Mouse (Mus musculus) gastrocnemius, postnatal 10 days (tissue): ENCODE data around the gene Cfap46. TPM values are rescaled to one million over a fixed set of nuclear protein-coding genes. Genes with fewer than 3 reads are reported as not detected.

Experiments
- DNase-seq: peaks from one replicate; pipeline ENCODE4 v3.0.0; 2021; ENCODE audit warnings: mixed read lengths
- long read RNA-seq, 2 experiments: library from polyadenylated mRNA; stranded (forward); transcript quantifications; one replicate each; pipeline ENCODE4 v2.0.0; 2021
- total RNA-seq, 2 experiments: library from RNA; stranded (reverse); gene quantifications; 2 replicates each; pipeline ENCODE4 v1.2.3; 2021

The Cfap46 gene
- total RNA-seq: under 1 TPM in 1 of 2 experiments, not detected in 1; 0.09 TPM
- long read RNA-seq, experiment 1: 0 reads
- long read RNA-seq, experiment 2: 0 reads

DNA sequence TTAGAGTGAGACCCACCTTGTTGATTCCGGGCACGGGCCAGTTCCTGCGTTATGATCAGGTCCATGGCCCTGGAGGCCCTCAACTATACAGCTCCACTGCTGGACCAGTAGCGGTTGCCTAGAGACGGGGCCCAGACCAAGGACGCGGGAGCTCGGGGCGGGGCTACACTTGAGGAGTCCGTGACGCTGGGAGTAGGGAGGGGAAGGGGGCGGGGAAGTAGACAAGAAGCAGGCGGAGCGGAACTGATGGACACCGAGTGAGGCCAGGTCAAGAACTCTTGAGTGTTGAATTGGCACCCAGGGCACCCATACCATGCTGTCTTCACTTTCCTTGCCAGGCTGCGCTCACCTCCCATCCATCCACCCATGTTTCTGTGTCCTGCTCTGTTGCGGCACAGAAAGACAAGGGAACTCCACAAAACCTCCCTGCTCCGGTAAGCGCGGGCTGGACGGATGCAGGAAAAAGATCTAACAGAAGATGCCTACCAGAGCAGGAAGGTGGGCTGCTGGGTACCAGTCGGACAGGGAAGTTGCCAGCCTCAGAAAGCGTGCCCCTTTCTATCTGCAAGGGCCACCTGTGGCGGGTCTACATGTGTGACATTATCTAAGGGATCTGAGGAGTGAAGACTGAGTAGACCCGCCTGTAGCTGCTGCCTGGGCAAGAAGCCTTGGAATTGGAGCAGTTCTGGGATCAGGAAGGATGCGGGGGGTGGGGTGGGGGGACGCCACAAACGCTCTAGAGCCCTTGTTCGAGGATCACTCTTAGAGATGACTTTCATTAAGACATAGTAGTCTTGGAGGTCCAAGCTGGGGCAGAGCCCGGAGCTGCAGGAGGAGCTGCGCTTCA, at the start of gene Cfap46:
TSS of gene Cfap46 (minus strand) at position 112 of the 847 bp plus-strand sequence.
- peak; percentile 78 for DNase-seq

DNA sequence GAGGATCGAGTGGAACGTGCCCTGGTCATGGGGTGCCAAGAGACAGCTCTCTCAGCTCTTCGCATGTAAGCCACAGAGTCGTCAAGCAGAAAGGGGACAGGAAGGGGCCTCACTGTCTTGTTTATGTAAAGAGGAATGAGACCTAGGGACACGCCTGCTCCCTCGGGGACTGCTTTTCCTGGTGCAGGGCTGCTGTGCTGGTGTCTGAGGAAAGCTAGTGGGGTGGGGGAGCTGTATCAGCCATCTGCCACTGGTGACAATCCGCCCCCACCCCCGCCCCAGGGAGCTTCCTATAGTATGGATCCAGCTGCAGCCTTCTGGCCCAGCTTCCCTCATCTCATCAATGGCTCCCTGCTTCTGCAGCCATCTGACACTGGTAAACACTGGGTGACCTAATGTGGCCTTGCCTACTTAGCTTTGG, 47.7 kb upstream of the Cfap46 start:
- no peak for DNase-seq

GRCm38 (mm10) chr7:139727072-139727471, 43.5 kb upstream of the Cfap46 start:
- DNase-seq: no peak

DNA sequence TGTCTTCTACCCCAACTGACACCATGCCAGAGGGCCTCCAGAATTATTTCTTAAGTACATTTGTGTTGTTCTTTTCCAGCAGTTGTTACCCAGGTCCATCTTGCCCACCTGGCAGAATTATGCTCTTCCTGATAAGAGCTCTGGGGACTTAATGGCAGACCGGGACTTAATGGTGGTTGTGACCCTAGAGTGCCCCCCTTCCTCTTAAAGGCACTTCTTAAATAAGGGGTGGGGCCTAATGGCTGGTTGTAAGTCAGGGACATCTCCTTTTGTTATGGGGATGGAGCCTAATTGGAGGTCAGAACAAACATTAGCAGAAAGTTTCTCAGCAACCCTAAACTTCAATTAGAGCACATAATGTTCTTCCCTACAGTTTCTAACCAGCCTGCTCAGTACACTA, 42.0 kb upstream of the Cfap46 start:
- no peak for DNase-seq

GRCm38 (mm10) chr7:139723986-139724385, 40.4 kb upstream of the Cfap46 start:
- DNase-seq: no peak

GRCm38 (mm10) chr7:139721196-139721595, 37.6 kb upstream of the Cfap46 start:
- DNase-seq: no peak

DNA sequence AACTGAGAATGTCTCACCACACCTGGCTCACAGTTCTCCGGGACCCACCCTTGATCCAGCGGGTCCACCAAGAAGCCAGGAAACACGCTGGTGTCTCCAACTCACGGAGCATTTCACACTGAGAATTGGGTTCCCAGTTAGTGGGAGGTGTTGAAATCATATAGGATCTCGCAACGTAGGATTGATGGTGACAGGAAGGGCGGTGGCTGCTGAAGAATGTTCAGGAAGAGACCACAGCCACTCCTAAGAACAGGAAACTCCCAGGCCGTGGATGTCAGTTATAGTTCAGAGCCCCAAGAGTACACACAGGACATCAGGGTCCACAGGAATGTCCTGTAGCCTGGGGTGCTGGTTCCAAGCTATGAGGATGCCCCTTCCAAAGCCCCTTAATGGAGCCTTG, 34.2 kb upstream of the Cfap46 start:
- DNase-seq: no peak

GRCm38 (mm10) chr7:139711821-139712220, 28.2 kb upstream of the Cfap46 start:
- DNase-seq: no peak

DNA sequence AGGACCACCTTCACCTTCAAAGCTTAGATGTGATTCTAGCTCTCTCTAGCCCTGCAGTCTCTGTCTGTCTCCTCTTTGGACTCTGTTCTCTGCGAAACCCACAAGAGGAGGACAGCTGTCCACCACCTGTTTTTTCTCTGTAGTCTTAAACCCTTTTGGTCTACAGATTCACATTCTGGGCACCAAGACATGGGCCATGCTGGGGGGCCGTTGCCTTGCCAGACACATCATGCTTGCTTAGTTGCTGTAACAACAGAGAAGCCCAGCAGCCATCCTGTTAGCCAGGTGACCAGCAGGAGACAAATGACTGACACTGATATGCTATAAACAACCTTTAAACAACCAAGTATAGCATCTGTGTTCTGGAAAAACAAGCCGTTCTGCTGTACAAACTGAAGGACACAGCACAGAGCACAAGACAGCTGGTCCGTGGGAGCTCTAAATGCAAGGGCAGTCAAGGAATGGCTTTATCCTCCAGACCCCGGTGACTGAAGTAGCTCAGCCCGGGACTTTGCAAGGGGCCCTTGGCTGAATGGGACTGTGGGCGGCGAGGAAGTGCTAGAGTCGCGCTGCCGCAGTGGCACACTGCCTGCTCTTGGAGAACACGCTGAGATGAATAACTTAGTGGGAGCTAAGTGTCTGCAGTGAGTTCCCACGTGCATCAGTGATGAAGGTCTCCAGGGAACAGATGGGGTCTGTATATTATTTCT, 22.9 kb upstream of the Cfap46 start:
- no peak for DNase-seq

- no peak for DNase-seq
Observed at GRCm38 (mm10) chr7:139705781-139706180, 22.2 kb upstream of the Cfap46 start.

- DNase-seq: no peak
Observed at GRCm38 (mm10) chr7:139705081-139705480, 21.5 kb upstream of the Cfap46 start.

- no peak for DNase-seq
Observed at GRCm38 (mm10) chr7:139703826-139704199, 20.2 kb upstream of the Cfap46 start.

- DNase-seq: peak; percentile 89
Observed at GRCm38 (mm10) chr7:139703146-139703825, 19.7 kb upstream of the Cfap46 start.

DNA sequence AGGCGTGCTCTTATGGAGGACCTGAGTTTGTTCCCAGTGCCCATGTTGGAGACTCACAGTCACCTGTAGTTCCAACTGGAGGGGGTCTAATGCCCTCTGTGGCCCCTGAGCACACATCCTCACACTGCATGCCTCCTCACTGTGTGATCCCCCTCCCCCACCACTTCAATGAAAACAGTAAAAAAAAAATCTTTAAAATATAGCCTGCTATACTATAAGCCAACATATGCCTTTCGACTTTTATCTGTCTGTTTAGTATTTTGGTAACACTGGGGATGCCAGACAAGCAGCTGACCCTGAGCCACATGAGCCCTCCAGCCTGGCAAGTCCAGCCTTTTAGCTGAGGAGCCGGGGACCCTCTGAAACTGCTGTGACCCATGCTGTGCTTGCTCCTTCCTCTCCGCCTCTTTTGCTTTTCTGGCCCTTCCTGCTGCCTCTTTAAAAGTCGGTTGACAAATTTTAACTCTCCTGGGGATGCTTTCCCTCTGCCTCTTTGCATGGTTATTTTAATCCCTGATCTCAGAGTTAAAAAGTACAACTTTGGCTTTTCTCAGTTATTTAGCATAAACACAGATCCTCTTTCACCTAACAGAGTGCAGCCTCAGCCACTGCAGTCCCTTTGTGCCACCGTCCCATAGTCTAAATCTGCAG, 18.2 kb upstream of the Cfap46 start:
- DNase-seq: no peak

- no peak for DNase-seq
Observed at GRCm38 (mm10) chr7:139692641-139693294, 9.2 kb upstream of the Cfap46 start.

- no peak for DNase-seq
Observed at GRCm38 (mm10) chr7:139692211-139692610, 8.6 kb upstream of the Cfap46 start.

- no peak for DNase-seq
Observed at GRCm38 (mm10) chr7:139685336-139685735, 1.7 kb upstream of the Cfap46 start.

DNA sequence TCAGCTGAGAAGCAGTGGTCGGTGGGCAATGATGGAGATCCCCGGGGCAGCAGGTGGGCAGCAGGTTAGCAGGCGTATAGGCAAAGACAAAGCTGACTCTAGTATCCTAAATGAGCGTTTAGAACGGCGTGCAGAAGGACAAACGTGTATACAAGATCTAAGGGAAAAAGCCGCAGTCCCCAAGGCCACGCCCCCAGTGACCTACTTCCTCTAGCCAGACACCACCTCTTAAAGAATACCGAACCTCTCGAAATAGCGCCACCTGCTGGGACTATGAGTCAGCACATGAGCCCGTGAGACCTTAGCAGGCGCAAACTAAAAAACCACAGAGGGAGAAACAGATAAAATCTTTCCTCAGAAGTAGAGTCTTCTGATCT, 924 bp upstream of the Cfap46 start:
- peak; percentile 88 for DNase-seq

DNA sequence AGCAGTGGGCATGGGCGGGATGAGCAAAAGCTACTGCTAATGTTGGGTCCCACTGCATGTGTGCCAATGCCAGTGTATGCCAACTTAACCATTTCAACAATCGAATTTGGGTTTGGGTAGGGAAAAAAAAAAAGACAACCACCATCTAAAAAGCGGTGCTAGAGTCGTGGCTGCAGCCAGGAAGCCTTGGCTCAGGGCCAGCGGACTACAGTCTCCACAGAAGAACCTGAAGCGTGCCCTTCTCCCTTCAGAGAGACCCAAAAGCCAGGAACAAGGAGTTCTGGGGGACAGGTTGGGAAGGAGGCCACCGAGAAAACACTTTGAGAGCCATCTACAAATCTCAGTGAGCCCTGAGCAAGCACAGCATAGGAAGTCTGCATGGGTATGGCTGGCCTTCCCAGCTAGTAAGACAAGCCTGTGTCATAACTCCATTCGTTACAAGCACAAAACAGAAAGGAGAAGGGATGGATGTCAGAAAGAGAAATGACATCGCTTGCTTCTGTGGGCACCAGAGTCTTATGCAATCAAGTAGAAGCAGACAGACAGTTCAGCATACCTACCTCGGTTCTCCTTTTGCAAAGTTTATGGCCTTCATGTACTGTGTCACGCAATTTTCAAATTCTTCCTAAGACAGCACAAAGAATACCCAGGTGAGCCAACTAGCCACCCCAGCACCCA, 1.6 kb downstream of the Cfap46 start:
- peak; percentile 18 for DNase-seq

- DNase-seq: no peak
Observed at GRCm38 (mm10) chr7:139676433-139676832, 7.2 kb downstream of the Cfap46 start.

- DNase-seq: no peak
Observed at GRCm38 (mm10) chr7:139666871-139667270, 16.7 kb downstream of the Cfap46 start.
